Mouse (Mus musculus) frontal cortex, adult 2 months (tissue): ENCODE measurements around the gene Stx18. TPM values are rescaled to one million over a fixed set of nuclear protein-coding genes. Genes with fewer than 3 reads are reported as not detected.

Experiments
- DNase-seq, 2 experiments: peaks; one replicate each; pipeline ENCODE4 v3.0.0; 2022; ENCODE audit warnings: low spot score in 1 of 2; ENCODE audit errors: extremely low spot score in 1 of 2
- polyA plus RNA-seq: library from polyadenylated mRNA; depleted of rRNA; stranded (reverse); fragments of >200 nt; gene quantifications from 2 replicates; pipeline ENCODE4 v1.2.3, GENCODE M21; 2012

The Stx18 gene
- polyA plus RNA-seq, 1 experiment = 48.9 TPM

GRCm38 (mm10) chr5:38126519-38127306, 88.2 kb downstream of the Stx18 start:
- DNase-seq = no peak

- no peak for DNase-seq
Measured at GRCm38 (mm10) chr5:38129339-38129738, 90.8 kb downstream of the Stx18 start.

DNA sequence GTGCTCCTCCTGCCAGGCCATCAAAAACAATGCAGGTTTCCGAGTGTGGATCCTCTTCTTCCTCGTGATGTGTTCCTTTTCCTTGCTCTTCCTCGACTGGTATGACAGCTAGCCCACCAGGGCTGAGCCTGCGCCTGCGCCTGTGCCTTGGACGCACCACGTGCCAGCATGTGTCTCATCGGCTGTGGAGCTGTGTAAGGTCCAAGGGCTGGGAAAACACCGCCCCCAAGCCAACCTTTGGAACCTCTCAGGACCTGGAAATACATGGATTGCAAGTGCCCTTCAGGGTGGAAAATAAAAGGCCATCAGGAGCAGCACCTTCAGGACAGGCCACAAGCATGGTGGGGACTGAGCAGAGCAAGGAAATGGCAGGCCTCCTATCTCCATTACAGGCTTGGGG, 97.7 kb downstream of the Stx18 start:
- DNase-seq = no peak

GRCm38 (mm10) chr5:38137163-38137562, 98.6 kb downstream of the Stx18 start:
- DNase-seq = no peak

- DNase-seq = no peak
Measured at GRCm38 (mm10) chr5:38140893-38141292, 102.4 kb downstream of the Stx18 start.

- no peak for DNase-seq
Measured at GRCm38 (mm10) chr5:38146524-38146923, 108.0 kb downstream of the Stx18 start.

GRCm38 (mm10) chr5:38151264-38151663, 112.7 kb downstream of the Stx18 start:
- DNase-seq = peak; percentile 75 to 82

GRCm38 (mm10) chr5:38152201-38153108, 113.9 kb downstream of the Stx18 start:
- DNase-seq = no peak

DNA sequence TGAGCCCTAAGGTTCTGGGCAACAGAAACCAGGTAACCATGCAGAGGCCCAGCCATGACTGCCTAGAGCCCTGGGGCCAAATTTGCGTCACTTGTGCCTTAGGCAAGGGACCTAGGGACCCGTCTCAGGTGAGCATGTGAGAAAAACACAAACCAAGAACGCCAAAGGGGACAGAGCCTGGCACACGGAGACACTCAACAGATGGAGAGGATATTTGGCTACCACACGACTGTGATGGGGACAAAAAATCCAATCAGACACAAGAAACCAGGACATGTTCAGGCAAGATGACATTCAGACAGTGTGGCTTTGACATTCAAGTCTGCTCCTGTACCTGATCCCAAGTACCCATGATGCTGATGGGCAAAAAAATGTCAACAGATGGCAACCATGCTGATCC, 115.1 kb downstream of the Stx18 start:
- no peak for DNase-seq

DNA sequence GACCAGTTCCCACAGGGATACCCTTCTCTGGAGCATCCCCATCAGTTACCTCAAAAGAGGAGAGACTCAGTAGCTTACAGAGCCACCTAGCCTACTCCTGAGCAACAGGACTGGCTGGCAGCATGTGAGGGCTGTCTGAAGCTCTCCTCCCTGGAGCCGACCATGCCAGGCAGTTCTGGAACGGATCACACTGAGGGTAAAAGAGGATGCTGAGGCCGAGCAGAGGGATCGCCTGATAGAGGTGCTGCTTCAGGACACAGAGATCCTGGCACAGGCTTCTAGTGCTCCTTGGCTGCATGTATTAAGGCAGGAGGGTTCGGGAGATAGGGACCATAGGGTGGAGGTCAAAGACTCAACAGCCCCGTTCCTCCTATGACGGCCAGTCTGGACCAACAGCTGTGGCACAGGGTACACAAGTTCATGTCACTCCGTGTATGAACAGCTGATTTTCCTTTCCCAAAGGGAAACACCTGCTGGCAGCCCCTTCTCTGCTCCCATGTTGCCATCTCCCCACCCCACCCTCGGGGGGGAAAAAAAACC, 119.0 kb downstream of the Stx18 start:
- no peak for DNase-seq

GRCm38 (mm10) chr5:38158501-38158946, 120.0 kb downstream of the Stx18 start:
- DNase-seq = peak in 1 of 2 experiments; percentile 62

GRCm38 (mm10) chr5:38158947-38159633, 120.5 kb downstream of the Stx18 start:
- DNase-seq = peak in 1 of 2 experiments; percentile 79

- no peak for DNase-seq
Measured at GRCm38 (mm10) chr5:38159634-38160413, 121.3 kb downstream of the Stx18 start, which contains the start of gene Nsg1. TSS of gene Nsg1 (minus strand) at chr5:38159907.

- DNase-seq = no peak
Measured at GRCm38 (mm10) chr5:38168497-38168896, 130.0 kb downstream of the Stx18 start.

DNA sequence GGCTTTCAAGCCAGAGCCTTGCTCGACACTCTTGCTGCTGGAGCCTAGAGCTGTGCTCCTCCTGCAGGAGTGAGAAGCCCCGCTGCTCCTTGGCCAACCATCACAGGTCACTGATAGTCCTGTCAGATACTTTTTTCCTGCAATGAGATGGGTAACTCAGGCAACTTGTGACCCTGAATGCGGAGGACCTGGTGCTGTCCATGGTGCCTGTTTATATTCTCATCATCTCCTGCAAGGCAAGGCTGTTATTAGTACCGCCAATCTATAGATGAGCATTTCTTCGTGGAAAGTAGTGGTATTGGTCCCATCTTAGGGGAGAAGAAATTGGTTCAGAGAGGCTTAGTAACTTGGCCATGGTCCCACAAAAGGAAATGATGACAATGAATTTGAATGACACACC, 135.2 kb downstream of the Stx18 start:
- DNase-seq = no peak

- DNase-seq = no peak
Measured at GRCm38 (mm10) chr5:38174256-38174912, 135.8 kb downstream of the Stx18 start.

DNA sequence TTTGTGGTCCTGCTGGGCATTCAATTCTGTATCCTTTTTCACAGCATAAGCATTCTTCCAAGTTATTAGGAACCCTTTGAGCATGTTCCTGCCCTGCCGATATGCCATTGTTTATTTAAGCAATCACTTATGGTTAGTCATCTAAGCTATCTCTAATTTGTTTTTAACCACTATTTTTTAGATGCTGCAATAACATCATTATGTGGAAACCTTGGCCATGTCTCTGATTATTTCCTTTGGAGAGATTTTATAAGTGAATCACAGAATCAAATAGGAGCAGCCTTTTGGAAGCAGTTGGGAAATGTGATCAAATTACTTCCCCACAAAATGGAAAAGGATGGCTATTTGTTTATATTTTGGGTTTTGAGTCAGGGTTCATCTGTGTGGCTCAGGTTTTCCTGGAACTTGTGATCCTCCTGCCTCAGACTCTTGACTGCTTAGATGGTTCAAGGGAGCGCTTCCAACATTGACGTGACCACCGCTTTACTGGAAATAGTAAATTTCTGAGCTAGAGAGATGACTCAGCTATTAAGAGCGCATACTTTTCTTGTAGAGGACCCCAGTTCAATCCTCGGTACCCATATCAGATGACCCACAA, 146.2 kb downstream of the Stx18 start:
- DNase-seq = no peak

DNA sequence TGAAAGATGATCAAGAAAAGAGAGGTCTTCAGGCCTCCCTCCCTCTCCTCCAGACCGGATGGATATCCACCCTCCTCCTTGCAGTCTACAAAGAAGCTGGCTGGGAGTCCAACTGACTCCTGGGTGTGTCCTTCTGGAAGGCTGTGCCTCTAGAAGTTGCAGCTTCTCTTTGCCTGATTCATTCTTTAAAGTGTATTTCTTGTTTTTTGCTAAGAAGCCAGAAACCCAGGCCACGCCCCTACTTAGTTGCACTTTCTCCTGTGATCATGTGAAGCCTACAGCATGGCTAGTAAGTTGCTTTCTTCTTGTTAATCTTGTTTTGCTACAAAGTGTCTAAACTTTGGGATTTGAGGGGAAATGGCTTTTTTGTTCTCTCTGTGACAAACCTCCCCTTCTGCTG, 148.5 kb downstream of the Stx18 start:
- no peak for DNase-seq
